26 mouse cellular contexts compared by ENCODE assay signal in the genomic region with DNA sequence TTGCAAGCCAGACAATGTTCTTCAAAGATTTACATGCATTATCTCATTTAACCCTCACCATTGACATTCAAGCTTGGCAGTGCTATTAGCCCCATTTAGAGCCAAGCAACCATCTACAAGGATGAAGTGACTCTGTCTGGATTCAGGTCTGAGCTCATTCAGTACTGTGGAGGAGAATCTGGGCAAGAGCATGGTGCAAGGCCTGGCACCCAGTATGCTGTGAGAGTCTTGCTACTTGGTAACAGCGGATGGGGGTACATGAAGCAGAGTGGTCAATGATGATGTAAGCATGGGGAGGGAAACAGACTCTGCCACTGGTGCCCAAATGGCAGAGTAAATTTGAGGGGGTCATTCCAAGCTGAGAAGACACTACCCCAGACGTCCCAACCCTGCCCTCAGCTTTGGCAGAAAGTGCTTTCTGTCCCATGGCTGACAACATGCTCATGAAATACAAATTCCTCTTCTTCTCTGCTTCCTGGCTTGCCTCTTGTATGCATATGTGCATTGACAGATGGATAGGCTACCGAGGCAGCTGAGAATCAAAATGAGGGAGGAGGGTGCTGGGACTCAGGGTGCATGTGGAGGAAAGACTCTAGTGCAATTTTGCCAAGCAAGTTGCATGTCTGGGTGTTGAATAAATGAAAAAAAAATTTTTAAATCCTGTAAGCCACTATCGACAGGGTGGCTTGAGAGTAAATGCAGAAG. TPM values are rescaled to one million over a fixed set of nuclear protein-coding genes. Genes with fewer than 3 reads are reported as not detected.
DNase-seq lines count a peak whose midpoint lies in the region; ATAC-seq and TF ChIP-seq lines count a peak whose summit lies in the region.
"Had no signal": no experiment of that assay in that cellular context is flagged by ENCODE, and none has a peak within 500 bp of the region (broad histone marks: within the 10 kb centered on the region; RNA-seq: fewer than 3 reads in every experiment).

No protein-coding gene starts in this region.

- peak; percentile 73 for ATAC-seq in forebrain, embryonic 15.5 days (replicated peaks)
- ATAC-seq in forebrain, embryonic 11.5 days (replicated peaks; ENCODE audit: low FRiP score): no peak
- ATAC-seq in midbrain, embryonic 16.5 days: no peak
- ATAC-seq: liver, postnatal 0 days had no signal

- no peaks in the 10 kb centered on the region for H3K9me3 ChIP-seq in forebrain, embryonic 15.5 days
- H3K9me3 ChIP-seq in forebrain, embryonic 11.5 days (ENCODE audit: control insufficient read depth, low read length): no peaks in the 10 kb centered on the region
- H3K9me3 ChIP-seq in midbrain, embryonic 16.5 days (replicated peaks; ENCODE audit: control insufficient read depth, low read length, poor library complexity, severe bottlenecking): no peaks in the 10 kb centered on the region
- H3K9me3 ChIP-seq: embryonic facial prominence, embryonic 15.5 days; heart, embryonic 15.5 days; neural tube, embryonic 15.5 days had no signal

- peaks cover 12% of the 10 kb centered on the region for H3K4me1 ChIP-seq in forebrain, embryonic 15.5 days
- no peaks in the 10 kb centered on the region for H3K4me1 ChIP-seq in forebrain, embryonic 11.5 days (replicated peaks; ENCODE audit: control insufficient read depth, insufficient read depth, low read length)
- H3K4me1 ChIP-seq in midbrain, embryonic 16.5 days (ENCODE audit: control insufficient read depth, insufficient read depth, low read length): no peaks in the 10 kb centered on the region
- H3K4me1 ChIP-seq: embryonic facial prominence, embryonic 15.5 days; heart, embryonic 15.5 days; neural tube, embryonic 15.5 days had no signal

- no peaks in the 10 kb centered on the region for H3K27me3 ChIP-seq in forebrain, embryonic 15.5 days
- H3K27me3 ChIP-seq in forebrain, embryonic 11.5 days (ENCODE audit: control insufficient read depth, insufficient read depth, low read length): no peaks in the 10 kb centered on the region
- no peaks in the 10 kb centered on the region for H3K27me3 ChIP-seq in midbrain, embryonic 16.5 days (ENCODE audit: control insufficient read depth, insufficient read depth, low read depth, low read length)
- H3K27me3 ChIP-seq: embryonic facial prominence, embryonic 15.5 days; heart, embryonic 15.5 days; neural tube, embryonic 15.5 days had no signal

- H3K4me3 ChIP-seq in forebrain, embryonic 15.5 days: no peak overlapping the region
- no peak overlapping the region for H3K4me3 ChIP-seq in forebrain, embryonic 11.5 days (ENCODE audit: low read depth, low read length)
- no peak overlapping the region for H3K4me3 ChIP-seq in midbrain, embryonic 16.5 days (ENCODE audit: low read depth, low read length)
- H3K4me3 ChIP-seq: embryonic facial prominence, embryonic 15.5 days; gastrocnemius, adult 2 months; heart, embryonic 15.5 days; neural tube, embryonic 15.5 days had no signal

- TF ChIP-seq POLR2A in brain, embryonic 14.5 days (IDR thresholded peaks at IDR 0.05; ENCODE audit: borderline replicate concordance, extremely low read depth, insufficient read depth, insufficient read length, poor library complexity, severe bottlenecking): no peak

- no peak for DNase-seq in forebrain, embryonic 11.5 days (ENCODE audit: low spot score)
- peak; percentile 84 for DNase-seq in brain, embryonic 14.5 days (ENCODE audit: low read depth)
- peak; percentile 68 for DNase-seq in layer of hippocampus, adult 11-12 months (ENCODE audit: low spot score)
- DNase-seq in layer of hippocampus, postnatal 14 days (ENCODE audit: low spot score in 2 of 2): peak; percentile 55 to 92
- no peak for DNase-seq in adrenal gland, adult 18-20 months (ENCODE audit: low spot score in 2 of 2)
- DNase-seq: B cell, adult 2 months; cerebellum, adult 11 months; gastrocnemius, adult 2 months; heart, postnatal 4 days; kidney, adult 18-20 months; left cerebral cortex, postnatal 4 days; liver; liver, postnatal 0 days; lung, postnatal 14 days; midbrain, embryonic 14.5 days; right cerebral cortex, postnatal 14 days; thymus, adult 18-20 months; thymus, postnatal 4 days had no signal

- no peak overlapping the region for H3K4me2 ChIP-seq in forebrain, embryonic 15.5 days (replicated peaks)
- no peak overlapping the region for H3K4me2 ChIP-seq in forebrain, embryonic 11.5 days (ENCODE audit: low read depth, low read length, severe bottlenecking)
- no peak overlapping the region for H3K4me2 ChIP-seq in midbrain, embryonic 16.5 days (ENCODE audit: low read length)
- H3K4me2 ChIP-seq: embryonic facial prominence, embryonic 15.5 days; heart, embryonic 15.5 days; neural tube, embryonic 15.5 days had no signal

- H3K36me3 ChIP-seq in forebrain, embryonic 15.5 days: no peaks in the 10 kb centered on the region
- H3K36me3 ChIP-seq in forebrain, embryonic 11.5 days (ENCODE audit: control insufficient read depth, insufficient read depth, low read length): no peaks in the 10 kb centered on the region
- no peaks in the 10 kb centered on the region for H3K36me3 ChIP-seq in midbrain, embryonic 16.5 days (ENCODE audit: control insufficient read depth, insufficient read depth, low read length)
- H3K36me3 ChIP-seq: embryonic facial prominence, embryonic 15.5 days; heart, embryonic 15.5 days; neural tube, embryonic 15.5 days had no signal

- TF ChIP-seq CTCF in brain, embryonic 14.5 days (IDR thresholded peaks at IDR 0.05; ENCODE audit: borderline replicate concordance, extremely low read depth, insufficient read depth, insufficient read length): no peak

- no peak overlapping the region for H3K9ac ChIP-seq in forebrain, embryonic 15.5 days (replicated peaks)
- H3K9ac ChIP-seq in forebrain, embryonic 11.5 days (ENCODE audit: low read length): no peak overlapping the region
- no peak overlapping the region for H3K9ac ChIP-seq in midbrain, embryonic 16.5 days (ENCODE audit: low read depth, low read length)
- H3K9ac ChIP-seq: embryonic facial prominence, embryonic 15.5 days; heart, embryonic 15.5 days; liver, postnatal 0 days; neural tube, embryonic 15.5 days had no signal

- peak overlapping the region; percentile 83 for H3K27ac ChIP-seq in forebrain, embryonic 15.5 days (replicated peaks)
- H3K27ac ChIP-seq in forebrain, embryonic 11.5 days (ENCODE audit: low read depth, low read length): no peak overlapping the region
- no peak overlapping the region for H3K27ac ChIP-seq in midbrain, embryonic 16.5 days (ENCODE audit: low read length)
- H3K27ac ChIP-seq: embryonic facial prominence, embryonic 15.5 days; gastrocnemius, adult 2 months; heart, embryonic 15.5 days; hindbrain, postnatal 0 days; kidney, postnatal 0 days; neural tube, embryonic 15.5 days had no signal

- WGBS in forebrain, embryonic 15.5 days: 55% methylated on average over 4 of the region's 4 CpGs
- 82% methylated on average over 4 of the region's 4 CpGs for WGBS in forebrain, embryonic 11.5 days
- WGBS in midbrain, embryonic 16.5 days: 80% methylated on average over 4 of the region's 4 CpGs

RNA-seq across cellular contexts. Expression of a gene that starts 41.9 kb away (rescaled TPM):
- polyA plus RNA-seq in forebrain, embryonic 15.5 days (2015; fragmentation: Nextera tagmentation; extraction: Ambion mirVana): 152 and 174 TPM in 2 replicates
- polyA plus RNA-seq in forebrain, embryonic 11.5 days (2014; fragmentation: Nextera tagmentation; extraction: Ambion mirVana): 46.9 and 51.6 TPM in 2 replicates
- polyA plus RNA-seq in brain, embryonic 14.5 days (2012; rRNA removed): 49.9 and 54.9 TPM in 2 replicates
- 100 to 1,000 TPM; 138 to 149 TPM for total RNA-seq in layer of hippocampus, postnatal 14 days (2021)
- 1 to 10 TPM in 1 of 2 experiments, under 1 TPM in 1; 0.74 to 2.3 TPM for total RNA-seq in adrenal gland, adult 18-20 months (2021)
- polyA plus RNA-seq in midbrain, embryonic 16.5 days (2015; fragmentation: Nextera tagmentation; extraction: Ambion mirVana): 106 and 123 TPM in 2 replicates
- total RNA-seq: megakaryocyte, adult 5-6 weeks had no signal

Comparison
In these comparisons a context has a peak if more than half of its experiments do, and no peak if none do; other contexts are left out.
1. DNase-seq: peak in brain, embryonic 14.5 days (single experiment), layer of hippocampus, adult 11-12 months (single experiment) and layer of hippocampus, postnatal 14 days (2 of 2); none in forebrain, embryonic 11.5 days (single experiment) and adrenal gland, adult 18-20 months (0 of 2).